Mouse (Mus musculus) heart, embryonic 16.5 days (tissue): ENCODE measurements at regions not wholly inside any gene's neighbourhood (a gene's known extent, or its start where the extent isn't known, plus 50 kb on each side); places are given as distances from the start of the nearest gene placed in this dataset.
A peak's percentile ranks its signal among the peaks of the same experiment; 100 is the strongest.

Experiments
- ATAC-seq: fragments of 200-750 bp; cut with Nextera tagmentation; replicated peaks from 2 replicates; pipeline ENCODE4 v1.8.0; 2017; ENCODE audit warnings: moderate number of reproducible peaks; ENCODE audit not compliant: insufficient read depth, low FRiP score; ENCODE audit errors: extremely low read depth
- H3K27ac ChIP-seq: fragments of 300-500 bp; sonication (generic); 2 replicates; pipeline ENCODE4 v1.5.1; 2014; ENCODE audit warnings: mild to moderate bottlenecking, low read length, control low read depth, moderate library complexity
- H3K27me3 ChIP-seq: fragments of 300-500 bp; sonication (generic); 2 replicates; pipeline ENCODE4 v1.6.1; 2014; ENCODE audit warnings: low read length, mixed read lengths; ENCODE audit not compliant: control insufficient read depth, insufficient read depth
- H3K36me3 ChIP-seq: fragments of 300-500 bp; sonication (generic); 2 replicates; pipeline ENCODE4 v1.6.1; 2014; ENCODE audit not compliant: control insufficient read depth, insufficient read depth
- H3K4me1 ChIP-seq: fragments of 300-500 bp; sonication (generic); 2 replicates; pipeline ENCODE4 v1.6.1; 2014; ENCODE audit warnings: low read length, mixed read lengths; ENCODE audit not compliant: control insufficient read depth, insufficient read depth
- H3K4me2 ChIP-seq: fragments of 300-500 bp; sonication (generic); 2 replicates; pipeline ENCODE4 v1.6.1; 2014; ENCODE audit warnings: low read depth, mild to moderate bottlenecking, control low read depth, low read length
- H3K4me3 ChIP-seq: fragments of 300-500 bp; sonication (generic); 2 replicates; pipeline ENCODE4 v1.5.1; 2014; ENCODE audit warnings: mild to moderate bottlenecking, control low read depth, low read length
- H3K9ac ChIP-seq: fragments of 300-500 bp; sonication (generic); 2 replicates; pipeline ENCODE4 v1.6.1; 2014; ENCODE audit warnings: low read length, control low read depth
- H3K9me3 ChIP-seq: fragments of 300-500 bp; sonication (generic); replicated peaks from 2 replicates; pipeline ENCODE4 v1.6.1; 2016; ENCODE audit warnings: low read length; ENCODE audit not compliant: control insufficient read depth
- WGBS: fragments of 180-500 bp; shearing (Covaris S2); extraction: QIAGEN DNeasy Blood & Tissue Kit; methylation state at CpG from one replicate; pipeline ENCODE4 v1.1.7; 2014; 5-methylcytosine and 5-hydroxymethylcytosine counted together

DNA sequence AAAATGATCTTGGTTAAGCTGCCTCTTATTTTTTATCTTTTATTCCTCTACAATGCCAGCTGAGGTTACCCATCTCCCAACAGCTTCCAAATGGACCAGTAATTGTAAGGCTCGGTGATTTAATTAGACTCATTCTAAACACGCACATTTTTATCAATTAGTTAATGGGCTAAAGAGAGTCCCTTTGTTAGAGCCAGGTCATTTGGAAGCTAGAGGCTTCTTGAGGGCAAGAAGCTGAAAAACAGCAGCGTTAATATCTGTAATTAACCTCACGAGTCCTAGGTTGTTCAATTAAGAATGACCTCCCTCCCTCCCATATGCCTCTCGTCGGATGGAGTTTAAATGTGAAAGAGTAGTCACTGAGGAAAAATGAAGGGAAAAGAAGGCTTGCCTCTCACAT, 66.5 kb downstream of the Otx2 start:
- Histone ChIP-seq H3K27me3 (no peaks in the 10 kb centered on the region), H3K9me3 (no peaks in the 10 kb centered on the region), H3K4me3 (no peak overlapping the region), H3K36me3 (no peaks in the 10 kb centered on the region), H3K9ac (no peak overlapping the region), H3K27ac (no peak overlapping the region), H3K4me1 (no peaks in the 10 kb centered on the region), H3K4me2 (no peak overlapping the region)
- 78% methylated on average over 6 of the region's 6 CpGs for WGBS
- ATAC-seq = no peak

GRCm38 (mm10) chr14:48603490-48603889, 70.1 kb downstream of the Otx2 start:
- H3K4me1 ChIP-seq = no peaks in the 10 kb centered on the region

GRCm38 (mm10) chr14:48594334-48594733, 79.3 kb downstream of the Otx2 start:
- Histone ChIP-seq H3K9ac (no peak overlapping the region), H3K4me2 (no peak overlapping the region), H3K4me1 (peaks cover 7% of the 10 kb centered on the region; the same call in 1 of the 2 replicates), H3K27ac (no peak overlapping the region), H3K36me3 (no peaks in the 10 kb centered on the region), H3K27me3 (no peaks in the 10 kb centered on the region), H3K4me3 (no peak overlapping the region), H3K9me3 (no peaks in the 10 kb centered on the region)
- ATAC-seq = no peak
- 81% methylated on average over 5 of the region's 5 CpGs for whole genome bisulfite sequencing

More at GRCm38 (mm10) chr14:48603490-48603889, 70.1 kb downstream of the Otx2 start:
- ATAC-seq = no peak
- Histone ChIP-seq H3K9me3 (no peaks in the 10 kb centered on the region), H3K36me3 (no peaks in the 10 kb centered on the region), H3K9ac (no peak overlapping the region), H3K27ac (no peak overlapping the region), H3K4me2 (no peak overlapping the region), H3K4me3 (no peak overlapping the region), H3K27me3 (no peaks in the 10 kb centered on the region)
- WGBS = 76% methylated on average over 6 of the region's 6 CpGs

- ATAC-seq = no peak
- Histone ChIP-seq H3K4me2 (no peak overlapping the region), H3K4me3 (no peak overlapping the region), H3K9me3 (no peaks in the 10 kb centered on the region), H3K4me1 (peaks cover 7% of the 10 kb centered on the region; the same call in 1 of the 2 replicates), H3K27me3 (no peaks in the 10 kb centered on the region), H3K27ac (no peak overlapping the region), H3K9ac (no peak overlapping the region), H3K36me3 (no peaks in the 10 kb centered on the region)
- WGBS = 75% methylated on average over 8 of the region's 8 CpGs
Measured at GRCm38 (mm10) chr14:48593363-48593762, 80.3 kb downstream of the Otx2 start.

DNA sequence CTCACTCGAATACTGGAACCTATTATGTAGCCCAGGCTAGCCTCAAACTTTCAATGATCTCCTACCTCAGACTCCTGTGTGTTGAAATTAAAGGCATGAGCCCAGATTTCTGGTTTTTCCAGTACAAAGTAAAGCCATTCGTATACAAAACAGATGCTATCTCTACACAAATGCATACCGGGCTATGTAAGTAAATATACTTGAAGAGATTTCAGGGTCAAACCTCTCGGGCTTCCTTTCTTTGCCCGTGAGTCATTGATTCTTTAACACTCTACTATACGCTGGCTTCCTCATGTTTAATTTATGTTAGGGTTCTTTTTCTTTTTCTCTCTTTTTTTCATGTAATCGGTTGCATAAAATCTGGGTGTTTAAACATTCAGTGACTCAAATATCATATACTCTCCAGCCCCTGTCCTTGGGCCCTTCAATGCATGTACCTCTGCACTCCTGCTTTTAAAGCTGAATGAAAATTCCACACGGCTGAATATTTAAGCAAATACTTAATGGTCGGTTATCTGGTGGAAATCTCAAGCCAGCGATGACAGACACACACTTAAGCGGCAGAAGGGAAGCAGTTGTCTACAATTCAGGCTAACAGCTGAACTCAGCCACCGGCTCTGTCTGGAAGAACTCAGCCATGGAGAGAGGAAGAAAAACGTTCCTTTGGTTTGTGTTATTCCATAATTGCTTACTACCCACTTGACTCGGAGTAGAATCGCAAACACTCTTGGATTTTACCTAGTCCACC, 82.0 kb downstream of the Otx2 start:
- ATAC-seq = no peak
- Histone ChIP-seq H3K4me2 (no peak overlapping the region), H3K9me3 (no peaks in the 10 kb centered on the region), H3K36me3 (no peaks in the 10 kb centered on the region), H3K27me3 (no peaks in the 10 kb centered on the region), H3K9ac (no peak overlapping the region), H3K27ac (no peak overlapping the region), H3K4me1 (peaks cover 7% of the 10 kb centered on the region; the same call in 1 of the 2 replicates), H3K4me3 (no peak overlapping the region)
- WGBS = 58% methylated on average over 15 of the region's 15 CpGs

DNA sequence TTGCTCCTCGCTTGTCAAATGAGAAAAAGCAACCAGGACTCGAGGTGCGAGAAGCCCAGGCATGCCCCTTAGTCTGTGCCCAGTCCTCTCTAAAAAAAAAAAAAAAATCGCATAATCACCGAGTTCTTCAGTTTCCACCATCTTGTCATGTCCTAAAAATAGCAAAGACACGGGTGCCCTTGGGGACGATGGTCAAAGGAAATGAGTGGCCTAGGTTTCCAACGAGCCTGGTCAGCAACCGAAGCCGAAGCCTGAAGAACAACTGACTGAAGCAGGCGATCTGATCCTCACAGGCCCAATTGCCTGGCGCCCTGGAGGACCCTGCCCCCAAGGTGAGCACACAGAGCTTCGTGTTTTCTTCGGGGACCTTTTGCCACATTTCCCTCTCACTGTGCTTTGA, 83.2 kb downstream of the Otx2 start:
- H3K4me1 ChIP-seq = peaks cover 7% of the 10 kb centered on the region; the same call in 1 of the 2 replicates
- H3K27ac ChIP-seq = no peak overlapping the region
- no peaks in the 10 kb centered on the region for H3K9me3 ChIP-seq
- WGBS = 30% methylated on average over 14 of the region's 14 CpGs
- H3K9ac ChIP-seq = peak overlapping the region; percentile 53
- H3K36me3 ChIP-seq = no peaks in the 10 kb centered on the region
- peak overlapping the region; percentile 69 for H3K4me2 ChIP-seq
- no peaks in the 10 kb centered on the region for H3K27me3 ChIP-seq
- H3K4me3 ChIP-seq = peak overlapping the region; percentile 46
- no peak for ATAC-seq

DNA sequence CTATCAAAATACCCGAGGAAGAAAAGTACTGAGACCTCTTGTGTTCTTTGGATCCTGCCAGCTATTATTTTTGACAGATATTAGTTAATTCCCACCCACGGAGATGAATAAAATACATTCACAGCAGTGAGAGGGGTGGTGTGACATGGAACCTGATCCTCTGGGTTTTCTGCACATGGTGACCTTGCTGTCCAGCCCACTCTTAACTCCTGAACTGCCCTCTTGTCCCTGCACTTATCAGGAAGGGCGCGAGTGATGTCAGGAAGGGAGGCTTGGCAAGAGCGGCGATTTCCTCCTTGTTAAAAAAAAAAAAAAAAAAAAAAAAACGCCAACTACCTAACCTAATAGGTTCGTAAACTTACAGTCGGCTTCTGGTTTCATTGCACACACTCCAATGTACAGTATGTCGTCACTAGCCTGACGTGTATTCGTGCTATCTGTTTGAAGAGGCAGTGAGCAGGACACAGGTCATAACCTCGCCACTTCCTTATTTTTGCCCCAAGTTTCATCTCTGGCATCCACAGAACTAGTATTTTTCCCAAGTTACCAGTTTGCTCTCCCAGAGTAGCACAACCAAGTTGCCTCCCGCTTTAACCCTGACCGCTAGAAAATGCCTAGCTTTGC, 83.8 kb downstream of the Otx2 start:
- H3K4me3 ChIP-seq = peak overlapping the region; percentile 46
- peak overlapping the region; percentile 53 for H3K9ac ChIP-seq

DNA sequence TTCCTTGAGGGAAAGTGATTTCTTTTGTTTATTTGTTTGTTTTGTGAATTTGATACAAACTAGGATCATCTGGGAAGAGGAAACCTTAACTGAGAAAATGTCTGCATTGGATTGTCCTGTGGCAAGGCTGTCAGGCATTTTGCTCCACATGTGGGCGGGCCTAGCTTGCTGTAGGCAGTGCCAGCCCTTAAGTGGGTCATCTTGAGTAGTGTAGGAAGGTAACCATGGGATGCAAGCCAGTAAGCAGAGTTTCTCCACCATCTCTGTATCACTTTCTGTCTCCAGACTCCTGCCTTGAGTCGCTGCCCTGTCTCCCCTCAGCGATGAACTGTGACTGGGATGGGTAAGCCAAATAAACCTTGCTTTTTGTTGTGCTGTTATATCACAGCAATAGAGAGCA, 87.8 kb downstream of the Otx2 start:
- Histone ChIP-seq H3K4me1 (peaks cover 7% of the 10 kb centered on the region; the same call in 1 of the 2 replicates), H3K4me3 (no peak overlapping the region), H3K36me3 (no peaks in the 10 kb centered on the region), H3K9me3 (no peaks in the 10 kb centered on the region), H3K9ac (no peak overlapping the region), H3K27ac (no peak overlapping the region), H3K4me2 (no peak overlapping the region), H3K27me3 (no peaks in the 10 kb centered on the region)
- WGBS = 91% methylated on average over 3 of the region's 3 CpGs
- no peak for ATAC-seq

More for the DNA sequence above, 83.8 kb downstream of the Otx2 start:
- Histone ChIP-seq H3K9me3 (no peaks in the 10 kb centered on the region), H3K27me3 (no peaks in the 10 kb centered on the region), H3K27ac (no peak overlapping the region), H3K36me3 (no peaks in the 10 kb centered on the region), H3K4me2 (peak overlapping the region; percentile 69), H3K4me1 (peaks cover 7% of the 10 kb centered on the region; the same call in 1 of the 2 replicates)
- ATAC-seq = no peak
- 26% methylated on average over 15 of the region's 15 CpGs for WGBS

- Histone ChIP-seq H3K4me1 (peaks cover 1% of the 10 kb centered on the region; the same call in 1 of the 2 replicates), H3K27me3 (no peaks in the 10 kb centered on the region), H3K36me3 (no peaks in the 10 kb centered on the region), H3K4me3 (no peak overlapping the region), H3K27ac (no peak overlapping the region), H3K9me3 (no peaks in the 10 kb centered on the region), H3K9ac (no peak overlapping the region), H3K4me2 (no peak overlapping the region)
- no peak for ATAC-seq
- WGBS = 58% methylated on average over 3 of the region's 3 CpGs
Measured at GRCm38 (mm10) chr14:48584571-48584970, 89.0 kb downstream of the Otx2 start.
